Mouse (Mus musculus) heart, embryonic 11.5 days (tissue): ENCODE data around the gene Ppard. TPM values are rescaled to one million over a fixed set of nuclear protein-coding genes. Genes with fewer than 3 reads are reported as not detected.

ENCODE experiments used
- ATAC-seq: fragments of 200-750 bp; cut with Nextera tagmentation; replicated peaks from 2 replicates; pipeline ENCODE4 v1.8.0; 2017; ENCODE audit warnings: moderate library complexity; ENCODE audit not compliant: insufficient number of reproducible peaks, low FRiP score, low TSS enrichment
- H3K27ac ChIP-seq: fragments of 300-500 bp; sonication (generic); 2 replicates; pipeline ENCODE4 v1.5.1; 2014; ENCODE audit warnings: mild to moderate bottlenecking, low read depth, low read length
- H3K27me3 ChIP-seq: fragments of 300-500 bp; sonication (generic); 2 replicates; pipeline ENCODE4 v1.6.1; 2014; ENCODE audit warnings: mild to moderate bottlenecking, low read length, mixed read lengths; ENCODE audit not compliant: control insufficient read depth, insufficient read depth
- H3K36me3 ChIP-seq: fragments of 300-500 bp; sonication (generic); 2 replicates; pipeline ENCODE4 v1.6.1; 2014; ENCODE audit warnings: mild to moderate bottlenecking, low read length, moderate library complexity, mixed read lengths; ENCODE audit not compliant: control insufficient read depth, insufficient read depth
- H3K4me1 ChIP-seq: fragments of 300-500 bp; sonication (generic); 2 replicates; pipeline ENCODE4 v1.6.1; 2014; ENCODE audit warnings: low read length; ENCODE audit not compliant: control insufficient read depth, insufficient read depth
- H3K4me2 ChIP-seq: fragments of 300-500 bp; sonication (generic); 2 replicates; pipeline ENCODE4 v1.6.1; 2014; ENCODE audit warnings: mild to moderate bottlenecking, moderate library complexity
- H3K4me3 ChIP-seq: fragments of 300-500 bp; sonication (generic); 2 replicates; pipeline ENCODE4 v1.5.1; 2014; ENCODE audit warnings: low read depth, low read length
- H3K9ac ChIP-seq: fragments of 300-500 bp; sonication (generic); 2 replicates; pipeline ENCODE4 v1.6.1; 2014; ENCODE audit warnings: mild to moderate bottlenecking, low read depth, low read length, moderate library complexity
- H3K9me3 ChIP-seq: fragments of 300-500 bp; sonication (generic); replicated peaks from 2 replicates; pipeline ENCODE4 v1.6.1; 2016; ENCODE audit warnings: low read length; ENCODE audit not compliant: control insufficient read depth
- WGBS: fragments of 180-500 bp; shearing (Covaris S2); extraction: QIAGEN DNeasy Blood & Tissue Kit; methylation state at CpG from one replicate; pipeline ENCODE4 v1.1.7; 2014; ENCODE audit not compliant: insufficient replicate concordance; 5-methylcytosine and 5-hydroxymethylcytosine counted together
- polyA plus RNA-seq: library from polyadenylated mRNA; unstranded; fragments of >200 nt; fragmentation: Nextera tagmentation; extraction: Ambion mirVana; gene quantifications from 2 replicates; pipeline ENCODE4 v1.2.1, GENCODE M21; 2014

Gene Ppard
- polyA plus RNA-seq, 1 experiment from 2014 or later: 2.0 TPM

GRCm38 (mm10) chr17:28277721-28278120 is 45.2 kb downstream of the Ppard start:
- H3K36me3 ChIP-seq: no peaks in the 10 kb centered on the region
- H3K4me3 ChIP-seq: no peak overlapping the region
- 74% methylated on average over 10 of the region's 10 CpGs for WGBS
- no peaks in the 10 kb centered on the region for H3K27me3 ChIP-seq
- ATAC-seq: no peak
- H3K27ac ChIP-seq: no peak overlapping the region
- H3K4me2 ChIP-seq: no peak overlapping the region
- no peak overlapping the region for H3K9ac ChIP-seq
- H3K4me1 ChIP-seq: peaks cover 30% of the 10 kb centered on the region
- H3K9me3 ChIP-seq: no peaks in the 10 kb centered on the region

DNA sequence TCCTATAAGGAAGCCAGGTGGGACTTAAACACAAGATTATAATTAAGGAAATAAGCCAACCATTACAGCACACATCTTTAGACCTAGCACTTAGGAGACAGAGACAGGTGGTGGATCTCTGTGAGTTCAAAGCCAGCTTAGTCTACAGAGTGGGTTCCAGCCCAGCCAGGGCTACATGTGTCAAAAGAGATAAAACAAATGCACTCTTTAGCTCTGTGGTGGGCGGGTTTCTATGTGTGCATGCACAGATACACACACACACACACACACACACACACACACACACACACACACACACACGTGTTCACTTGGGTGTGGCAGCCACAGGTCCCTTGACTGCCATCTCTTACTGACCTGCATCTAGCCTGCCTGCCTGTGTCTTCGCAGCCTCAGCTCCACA is 45.7 kb downstream of the Ppard start:
- H3K27me3 ChIP-seq: no peaks in the 10 kb centered on the region
- H3K4me2 ChIP-seq: no peak overlapping the region
- H3K36me3 ChIP-seq: no peaks in the 10 kb centered on the region
- H3K9me3 ChIP-seq: no peaks in the 10 kb centered on the region
- no peak for ATAC-seq
- H3K4me3 ChIP-seq: no peak overlapping the region
- H3K27ac ChIP-seq: no peak overlapping the region
- no peak overlapping the region for H3K9ac ChIP-seq
- 79% methylated on average over 3 of the region's 3 CpGs for WGBS
- H3K4me1 ChIP-seq: peaks cover 25% of the 10 kb centered on the region

- H3K4me1 ChIP-seq: peaks cover 24% of the 10 kb centered on the region
- no peaks in the 10 kb centered on the region for H3K9me3 ChIP-seq
- H3K27ac ChIP-seq: no peak overlapping the region
- H3K4me3 ChIP-seq: no peak overlapping the region
- H3K4me2 ChIP-seq: no peak overlapping the region
- 56% methylated on average over 4 of the region's 4 CpGs for WGBS
- no peak for ATAC-seq
- H3K36me3 ChIP-seq: no peaks in the 10 kb centered on the region
- H3K27me3 ChIP-seq: no peaks in the 10 kb centered on the region
- H3K9ac ChIP-seq: no peak overlapping the region
Observed at GRCm38 (mm10) chr17:28279236-28279635, 46.7 kb downstream of the Ppard start.

DNA sequence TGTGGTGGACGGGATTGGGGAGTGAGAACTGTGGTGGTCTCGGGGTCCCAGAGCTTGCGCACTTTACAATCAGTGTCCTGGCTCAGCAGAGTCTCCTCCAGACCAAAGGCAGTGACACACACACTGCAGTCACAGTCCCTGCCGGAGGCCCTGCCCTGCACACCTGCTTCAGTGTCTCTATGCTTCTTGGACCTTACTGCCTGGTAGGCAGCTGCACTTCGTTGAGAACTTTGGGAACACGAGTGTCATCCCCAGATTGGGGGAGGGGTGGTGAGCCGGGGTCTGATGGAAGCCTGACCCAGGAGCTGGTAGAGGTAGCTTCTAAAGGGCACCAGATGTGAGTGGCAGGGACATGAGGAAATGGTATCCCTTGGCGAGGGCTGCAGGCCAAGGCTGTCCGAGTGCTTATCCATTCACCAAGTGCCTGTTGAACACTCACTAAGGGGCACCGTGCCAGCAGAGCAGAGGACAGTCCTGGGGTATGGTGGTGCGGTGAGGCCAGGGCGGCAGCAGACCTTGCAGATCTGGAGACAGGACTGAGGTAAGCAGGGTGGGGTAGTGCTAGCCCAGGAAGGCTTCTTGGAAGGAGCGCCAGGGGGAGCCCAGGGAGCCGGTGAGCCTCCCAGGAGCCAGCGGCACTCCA is 47.4 kb downstream of the Ppard start:
- Histone ChIP-seq H3K36me3 (no peaks in the 10 kb centered on the region), H3K4me3 (no peak overlapping the region), H3K27ac (no peak overlapping the region), H3K9ac (no peak overlapping the region), H3K9me3 (no peaks in the 10 kb centered on the region), H3K27me3 (no peaks in the 10 kb centered on the region), H3K4me1 (peaks cover 24% of the 10 kb centered on the region), H3K4me2 (no peak overlapping the region)
- WGBS: 56% methylated on average over 15 of the region's 15 CpGs
- ATAC-seq: peak; percentile 40

DNA sequence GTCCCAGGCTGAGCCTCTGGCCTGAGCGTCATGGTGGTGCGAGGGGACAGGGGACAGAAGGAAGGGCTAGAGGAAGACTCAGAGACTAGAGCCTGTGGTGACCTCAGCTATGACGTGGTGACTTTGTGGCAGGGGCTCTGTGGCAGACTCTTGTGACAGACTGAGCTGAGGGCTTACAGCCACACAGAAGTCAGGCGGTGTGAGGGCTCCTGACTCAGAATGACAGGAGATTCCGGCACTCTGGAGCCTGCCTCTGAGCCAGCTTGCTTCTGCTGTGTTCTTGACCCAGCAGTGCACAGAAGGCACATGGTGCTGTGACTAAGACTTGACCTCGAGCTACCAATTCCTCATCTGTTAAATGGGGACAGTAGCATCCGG is 47.9 kb downstream of the Ppard start:
- Histone ChIP-seq H3K27me3 (no peaks in the 10 kb centered on the region), H3K27ac (no peak overlapping the region), H3K4me2 (no peak overlapping the region), H3K9me3 (no peaks in the 10 kb centered on the region), H3K9ac (no peak overlapping the region), H3K36me3 (no peaks in the 10 kb centered on the region), H3K4me3 (no peak overlapping the region), H3K4me1 (peaks cover 24% of the 10 kb centered on the region)
- WGBS: 67% methylated on average over 7 of the region's 7 CpGs
- ATAC-seq: no peak

DNA sequence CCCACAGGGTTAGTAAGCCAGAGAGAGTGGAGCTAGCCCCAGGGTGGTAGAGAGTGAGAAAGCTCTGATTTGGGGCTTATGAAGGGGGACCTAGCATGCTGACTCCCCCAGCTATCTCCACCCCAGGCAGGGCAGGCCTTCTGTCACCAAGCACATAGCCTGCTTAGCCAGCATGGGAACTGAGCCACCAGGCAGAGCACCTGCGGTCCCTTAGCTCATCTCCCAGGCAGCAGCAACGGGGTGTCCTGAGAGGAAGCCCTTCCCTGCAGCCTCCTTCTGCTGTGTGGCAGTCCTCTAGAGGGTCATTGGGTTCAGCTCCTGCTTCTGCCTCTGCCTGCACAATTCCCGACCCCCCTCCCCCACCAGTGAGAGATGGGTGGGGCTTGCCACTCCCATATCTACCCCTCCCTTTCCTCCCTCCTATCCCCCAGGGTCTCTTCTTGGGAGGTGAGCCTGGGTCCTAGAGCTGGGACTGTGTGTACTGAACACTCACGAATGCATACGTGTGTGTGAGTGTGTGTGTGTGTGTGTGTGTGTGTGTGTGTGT is 48.4 kb downstream of the Ppard start:
- ATAC-seq: no peak
- Histone ChIP-seq H3K4me2 (no peak overlapping the region), H3K9me3 (no peaks in the 10 kb centered on the region), H3K36me3 (no peaks in the 10 kb centered on the region), H3K4me1 (peaks cover 26% of the 10 kb centered on the region), H3K9ac (no peak overlapping the region), H3K27me3 (no peaks in the 10 kb centered on the region), H3K4me3 (no peak overlapping the region), H3K27ac (no peak overlapping the region)
- 49% methylated on average over 5 of the region's 5 CpGs for WGBS

- no peak for ATAC-seq
- Histone ChIP-seq H3K4me1 (peaks cover 30% of the 10 kb centered on the region), H3K9ac (no peak overlapping the region), H3K27ac (no peak overlapping the region), H3K27me3 (no peaks in the 10 kb centered on the region), H3K9me3 (no peaks in the 10 kb centered on the region), H3K4me3 (no peak overlapping the region), H3K36me3 (no peaks in the 10 kb centered on the region), H3K4me2 (no peak overlapping the region)
- 90% methylated on average over 7 of the region's 7 CpGs for WGBS
Observed at GRCm38 (mm10) chr17:28281866-28282441, 49.5 kb downstream of the Ppard start.

- no peak overlapping the region for H3K27ac ChIP-seq
- WGBS: 87% methylated on average over 10 of the region's 10 CpGs
Observed at GRCm38 (mm10) chr17:28283199-28283598, 50.7 kb downstream of the Ppard start.

DNA sequence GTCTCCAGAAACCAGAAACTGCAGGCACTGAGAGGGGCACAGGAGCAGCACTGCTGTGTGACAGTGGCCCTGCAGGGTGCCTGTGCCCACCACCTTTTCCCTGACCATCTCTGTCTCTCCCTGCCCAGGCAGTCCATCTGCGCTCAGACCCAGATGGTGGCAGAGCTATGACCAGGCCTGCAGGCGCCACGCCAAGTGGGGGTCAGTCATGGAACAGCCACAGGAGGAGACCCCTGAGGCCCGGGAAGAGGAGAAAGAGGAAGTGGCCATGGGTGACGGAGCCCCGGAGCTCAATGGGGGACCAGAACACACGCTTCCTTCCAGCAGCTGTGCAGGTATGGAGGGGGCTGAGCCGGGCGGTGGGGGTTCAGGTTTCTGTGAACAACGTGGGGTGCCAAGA is 53.6 kb downstream of the Ppard start:
- 80% methylated on average over 10 of the region's 10 CpGs for WGBS
- H3K27ac ChIP-seq: no peak overlapping the region
- ATAC-seq: no peak
- H3K4me2 ChIP-seq: no peak overlapping the region
- H3K27me3 ChIP-seq: no peaks in the 10 kb centered on the region
- H3K9me3 ChIP-seq: no peaks in the 10 kb centered on the region
- no peaks in the 10 kb centered on the region; the same call in 1 of the 2 replicates for H3K36me3 ChIP-seq
- no peak overlapping the region for H3K9ac ChIP-seq
- H3K4me3 ChIP-seq: no peak overlapping the region
- H3K4me1 ChIP-seq: peaks cover 15% of the 10 kb centered on the region

More at GRCm38 (mm10) chr17:28283199-28283598, 50.7 kb downstream of the Ppard start:
- Histone ChIP-seq H3K4me1 (peaks cover 37% of the 10 kb centered on the region), H3K27me3 (no peaks in the 10 kb centered on the region), H3K4me3 (no peak overlapping the region), H3K9ac (no peak overlapping the region), H3K9me3 (no peaks in the 10 kb centered on the region), H3K4me2 (no peak overlapping the region), H3K36me3 (no peaks in the 10 kb centered on the region; the same call in 1 of the 2 replicates)
- ATAC-seq: no peak
